Mouse (Mus musculus) testis, adult 2 months (tissue): ENCODE measurements around the gene Ttc5. TPM values are rescaled to one million over a fixed set of nuclear protein-coding genes. Genes with fewer than 3 reads are reported as not detected.

Source experiments
- H3K27ac ChIP-seq: fragments of 200-500 bp; 2 replicates; pipeline ENCODE4 v1.5.1; 2012; ENCODE audit warnings: low read depth, low read length; ENCODE audit not compliant: control insufficient read depth, insufficient read depth
- H3K27me3 ChIP-seq: fragments of 200-500 bp; 2 replicates; pipeline ENCODE4 v1.6.1; 2012; ENCODE audit warnings: mild to moderate bottlenecking, low read length, moderate library complexity; ENCODE audit not compliant: control insufficient read depth, insufficient read depth
- H3K36me3 ChIP-seq: fragments of 200-500 bp; 2 replicates; pipeline ENCODE4 v1.6.1; 2012; ENCODE audit warnings: mild to moderate bottlenecking, low read length; ENCODE audit not compliant: control insufficient read depth, insufficient read depth
- H3K4me1 ChIP-seq: fragments of 200-500 bp; 2 replicates; pipeline ENCODE4 v1.6.1; 2012; ENCODE audit warnings: low read length; ENCODE audit not compliant: control insufficient read depth, insufficient read depth
- H3K4me3 ChIP-seq: fragments of 200-500 bp; 2 replicates; pipeline ENCODE4 v1.5.1; 2012; ENCODE audit warnings: low read depth, mild to moderate bottlenecking, low read length, moderate library complexity, mixed read lengths; ENCODE audit not compliant: control insufficient read depth
- CTCF ChIP-seq: fragments of 200-500 bp; IDR thresholded peaks from 2 replicates; pipeline ENCODE4 v1.5.1; 2012; ENCODE audit warnings: low read depth, mild to moderate bottlenecking, inconsistent platforms, low read length, moderate library complexity; ENCODE audit not compliant: control insufficient read depth, insufficient read depth, insufficient replicate concordance
- POLR2A ChIP-seq: fragments of 200-500 bp; IDR thresholded peaks from 2 replicates; pipeline ENCODE4 v1.6.1; 2012; ENCODE audit warnings: low read depth, mild to moderate bottlenecking, inconsistent platforms, low read length, moderate library complexity; ENCODE audit not compliant: control insufficient read depth
- polyA plus RNA-seq: library from polyadenylated mRNA; depleted of rRNA; stranded (reverse); fragments of >200 nt; gene quantifications from 2 replicates; pipeline ENCODE4 v1.2.3, GENCODE M21; 2012

Ttc5 gene
- polyA plus RNA-seq, 1 experiment = 13.0 TPM

DNA sequence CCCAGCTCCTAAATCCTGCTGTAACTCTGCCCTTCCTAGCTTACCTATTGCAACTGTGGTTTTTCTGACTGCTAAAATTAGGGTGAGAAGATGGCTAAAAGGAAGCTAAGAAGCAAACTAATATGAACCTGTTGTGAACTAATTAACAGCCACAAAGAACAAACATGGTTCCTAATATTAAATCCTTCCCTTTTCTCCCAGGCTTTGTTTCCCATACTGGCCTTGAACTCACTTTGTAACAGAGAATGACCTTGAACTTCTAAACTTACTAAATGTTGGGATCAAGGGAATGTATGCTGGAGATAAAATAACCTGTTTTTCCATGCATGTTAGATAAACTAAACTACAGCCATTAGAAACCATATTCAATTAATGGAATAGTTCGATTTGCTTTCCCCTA lies 11.1 kb upstream of the Ttc5 start:
- H3K27ac ChIP-seq = no peak overlapping the region
- H3K27me3 ChIP-seq = no peaks in the 10 kb centered on the region
- H3K4me3 ChIP-seq = no peak overlapping the region
- H3K4me1 ChIP-seq = no peaks in the 10 kb centered on the region; the same call in 1 of the 2 replicates
- H3K36me3 ChIP-seq = no peaks in the 10 kb centered on the region; the same call in 1 of the 2 replicates
- TF ChIP-seq CTCF (no peak), POLR2A (no peak)

GRCm38 (mm10) chr14:50795965-50796364 lies 10.6 kb upstream of the Ttc5 start:
- Histone ChIP-seq H3K27ac (peak overlapping the region; percentile 65; the same call in 1 of the 2 replicates), H3K4me1 (no peaks in the 10 kb centered on the region; the same call in 1 of the 2 replicates), H3K36me3 (no peaks in the 10 kb centered on the region; the same call in 1 of the 2 replicates), H3K4me3 (peak overlapping the region; percentile 94), H3K27me3 (no peaks in the 10 kb centered on the region)
- TF ChIP-seq POLR2A (no peak), CTCF (no peak)

DNA sequence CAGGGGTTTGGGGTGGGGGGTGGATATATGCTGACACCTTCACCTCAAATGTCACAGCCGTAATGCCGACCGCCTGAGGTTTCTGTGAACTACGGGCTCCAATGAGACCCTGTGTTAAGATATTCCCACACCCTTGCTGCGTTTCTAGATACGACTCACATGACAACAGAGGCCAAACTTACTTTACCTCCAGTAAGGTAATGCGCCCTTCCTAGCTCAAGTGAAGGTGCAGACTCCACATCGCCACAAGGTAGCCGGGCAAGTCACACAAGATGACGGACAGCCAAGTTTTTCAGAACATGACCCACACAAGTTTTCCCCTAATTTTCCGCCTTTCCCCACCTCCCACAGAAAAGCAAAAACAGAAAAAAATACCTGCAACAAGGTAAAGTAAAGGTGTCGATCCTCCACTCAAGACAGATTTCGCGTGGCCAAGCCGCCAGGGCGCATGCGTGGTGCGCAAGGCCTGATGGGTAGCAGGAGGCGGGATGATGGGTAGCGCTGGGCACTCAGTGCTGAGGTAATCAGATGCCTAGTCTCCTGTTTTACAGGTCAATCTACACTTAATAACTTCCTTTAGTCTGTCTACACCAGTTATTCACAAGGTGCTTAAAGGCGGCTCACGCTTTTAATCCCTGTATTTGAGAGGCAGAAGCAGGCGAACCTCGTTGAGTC lies 10.1 kb upstream of the Ttc5 start:
- Histone ChIP-seq H3K4me1 (no peaks in the 10 kb centered on the region; the same call in 1 of the 2 replicates), H3K27ac (peak overlapping the region; percentile 65; the same call in 1 of the 2 replicates), H3K4me3 (peak overlapping the region; percentile 94), H3K27me3 (no peaks in the 10 kb centered on the region), H3K36me3 (no peaks in the 10 kb centered on the region; the same call in 1 of the 2 replicates)
- TF ChIP-seq POLR2A (peak; percentile 85), CTCF (no peak)

GRCm38 (mm10) chr14:50788157-50788556 lies 2.8 kb upstream of the Ttc5 start:
- Histone ChIP-seq H3K4me1 (no peaks in the 10 kb centered on the region), H3K4me3 (no peak overlapping the region), H3K27ac (no peak overlapping the region), H3K36me3 (no peaks in the 10 kb centered on the region; the same call in 1 of the 2 replicates), H3K27me3 (no peaks in the 10 kb centered on the region)
- TF ChIP-seq CTCF (no peak), POLR2A (no peak)

DNA sequence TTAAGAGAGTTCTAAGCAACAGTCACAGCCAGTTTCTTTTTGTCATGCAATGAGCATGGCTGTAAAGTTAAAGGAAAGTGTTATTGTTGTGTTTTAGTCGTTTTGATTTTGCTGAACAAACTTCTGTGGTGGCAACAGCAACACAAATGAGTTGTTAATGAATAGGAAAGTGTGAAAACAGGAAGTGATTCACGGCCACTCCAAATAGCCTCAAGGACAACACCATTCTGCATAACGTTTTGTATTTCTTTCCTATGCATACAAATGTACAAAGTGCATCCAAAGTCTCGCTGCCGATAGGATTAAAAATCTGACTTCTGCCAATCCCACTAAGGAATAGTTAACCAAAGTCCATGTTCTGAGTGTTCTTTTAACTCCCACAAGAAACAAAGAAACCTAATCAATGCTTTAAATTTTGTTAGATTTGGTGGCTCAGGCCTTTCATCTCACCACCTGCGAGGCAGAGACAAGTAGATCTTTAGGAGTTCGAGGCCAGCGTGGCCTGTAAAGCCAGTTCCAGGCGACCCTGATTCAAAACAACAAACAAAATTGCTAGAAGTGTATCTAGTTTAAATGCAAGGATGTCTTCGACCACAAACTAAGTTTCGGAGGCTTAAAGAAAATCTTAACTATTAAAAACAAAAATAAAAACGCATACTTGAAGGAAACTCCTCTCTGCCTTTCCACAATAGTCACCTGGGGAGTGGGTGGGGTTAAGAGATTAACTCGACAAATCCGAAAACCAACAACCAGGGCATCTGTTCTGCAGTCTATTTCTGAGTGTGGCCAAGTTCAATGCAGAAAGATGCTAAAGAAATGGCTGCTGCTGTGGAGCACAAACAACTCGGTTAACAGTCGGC lies 698 bp downstream of the Ttc5 start:
- H3K4me3 ChIP-seq = peak overlapping the region; percentile 92
- H3K27ac ChIP-seq = peak overlapping the region; percentile 53; the same call in 1 of the 2 replicates
- H3K4me1 ChIP-seq = no peaks in the 10 kb centered on the region
- no peaks in the 10 kb centered on the region for H3K27me3 ChIP-seq
- TF ChIP-seq CTCF (no peak), POLR2A (no peak)
- H3K36me3 ChIP-seq = no peaks in the 10 kb centered on the region

GRCm38 (mm10) chr14:50782166-50782565 lies 3.2 kb downstream of the Ttc5 start:
- Histone ChIP-seq H3K27me3 (no peaks in the 10 kb centered on the region), H3K27ac (no peak overlapping the region), H3K4me1 (no peaks in the 10 kb centered on the region), H3K36me3 (no peaks in the 10 kb centered on the region), H3K4me3 (no peak overlapping the region)
- TF ChIP-seq CTCF (no peak), POLR2A (no peak)

- H3K27me3 ChIP-seq = no peaks in the 10 kb centered on the region
- H3K27ac ChIP-seq = no peak overlapping the region
- TF ChIP-seq POLR2A (no peak), CTCF (no peak)
- no peaks in the 10 kb centered on the region for H3K4me1 ChIP-seq
- H3K36me3 ChIP-seq = peaks cover 2% of the 10 kb centered on the region; the same call in 1 of the 2 replicates
- no peak overlapping the region for H3K4me3 ChIP-seq
Measured at GRCm38 (mm10) chr14:50771342-50771741, 14.0 kb downstream of the Ttc5 start.
